Mouse (Mus musculus) 3134 (cell line): ENCODE results near the gene Prickle1.

ENCODE experiments used
- DNase-seq: peaks from one replicate; pipeline ENCODE4 v3.0.0-alpha.2; 2011; ENCODE audit warnings: low spot score; ENCODE audit not compliant: insufficient read length; ENCODE audit errors: extremely low read depth

Prickle1 gene

DNA sequence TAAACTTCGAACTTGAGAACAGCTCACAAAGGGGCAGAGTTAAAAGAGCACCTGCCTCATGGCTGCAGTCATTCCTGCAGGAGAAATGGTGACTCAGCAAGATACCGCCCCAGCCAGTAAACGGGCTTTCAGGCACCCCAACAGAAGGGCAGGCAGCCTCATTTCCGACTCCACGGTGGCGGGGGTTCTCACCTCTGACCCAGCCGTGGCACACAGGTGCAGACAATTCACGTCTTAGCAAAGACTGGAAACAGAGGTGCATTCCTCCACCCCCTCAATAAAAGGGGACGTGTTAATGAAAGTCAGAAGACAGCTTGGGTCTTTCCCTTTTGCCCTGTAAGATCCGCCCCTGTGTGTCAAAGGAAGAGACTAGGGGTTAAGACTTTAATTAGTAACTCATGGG lies 81.8 kb downstream of the Prickle1 start:
- no peak for DNase-seq

DNA sequence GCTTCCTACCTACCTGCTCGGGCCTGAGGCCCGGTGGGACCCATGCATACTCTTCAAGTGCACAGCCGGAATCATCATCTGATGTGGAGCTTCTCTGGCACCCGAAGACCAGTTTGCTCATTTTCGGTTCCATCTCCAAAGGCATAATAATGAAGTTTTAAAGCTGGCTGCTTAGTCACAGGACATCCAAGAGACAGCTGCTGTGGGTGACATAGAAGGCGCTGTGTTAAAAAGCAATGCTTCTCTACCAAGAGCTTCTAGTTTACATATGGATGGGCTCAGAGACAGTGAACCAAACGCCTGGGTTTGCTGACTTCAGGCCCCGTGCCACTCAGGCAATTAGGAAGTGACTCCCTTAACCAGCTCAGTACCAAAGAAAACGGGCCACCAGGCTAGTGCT lies 83.3 kb downstream of the Prickle1 start:
- DNase-seq: no peak

DNA sequence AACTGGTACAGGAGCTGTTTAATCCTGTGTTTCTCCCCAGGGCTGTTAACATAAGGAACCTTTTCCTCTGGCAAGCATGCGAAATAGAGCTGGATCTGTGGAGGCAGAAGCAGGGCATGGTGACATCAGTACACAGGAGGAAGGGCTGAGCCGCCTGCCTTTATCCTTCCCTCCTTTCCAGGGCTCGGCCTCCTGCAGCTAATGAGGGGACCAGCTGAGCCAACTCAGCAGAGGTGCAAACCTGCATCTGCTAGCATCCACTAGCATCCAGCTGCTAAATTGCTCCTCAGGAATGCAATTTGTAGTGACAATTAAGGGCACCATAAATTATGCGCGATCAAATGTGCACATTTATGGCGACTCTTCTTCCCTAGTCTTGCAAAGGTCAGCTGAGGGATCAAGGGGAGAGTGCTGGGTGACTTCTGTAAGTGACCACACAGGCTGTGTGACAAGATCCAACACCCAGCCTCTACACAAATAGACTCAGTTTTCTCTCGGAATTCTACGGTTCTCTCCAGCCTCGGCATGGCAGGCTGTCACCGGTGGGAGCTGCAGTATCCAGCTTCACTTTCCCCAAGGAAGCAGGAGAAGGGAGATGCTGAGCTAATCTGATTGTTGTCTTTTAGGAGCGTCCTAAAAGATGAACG lies 84.9 kb downstream of the Prickle1 start:
- DNase-seq: no peak

DNA sequence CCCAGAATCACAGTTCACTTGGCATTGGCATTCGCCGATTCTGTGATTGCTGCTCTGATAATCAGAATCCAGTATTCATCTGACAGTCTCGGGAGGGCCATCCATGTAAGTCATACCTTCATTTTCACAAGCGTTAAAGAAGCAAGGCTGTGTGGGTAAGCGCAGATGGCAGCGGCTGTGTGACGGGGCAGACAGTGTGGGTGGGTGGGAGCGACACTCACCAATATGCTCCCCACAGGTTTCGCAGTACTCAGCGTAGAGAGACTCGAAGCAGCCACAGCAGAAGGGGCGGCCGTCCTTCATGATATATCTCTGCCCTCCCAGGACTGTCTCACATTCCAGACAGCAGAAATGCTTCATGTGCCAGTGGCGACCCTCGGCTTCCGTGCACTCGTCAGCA lies 90.9 kb downstream of the Prickle1 start:
- no peak for DNase-seq

DNA sequence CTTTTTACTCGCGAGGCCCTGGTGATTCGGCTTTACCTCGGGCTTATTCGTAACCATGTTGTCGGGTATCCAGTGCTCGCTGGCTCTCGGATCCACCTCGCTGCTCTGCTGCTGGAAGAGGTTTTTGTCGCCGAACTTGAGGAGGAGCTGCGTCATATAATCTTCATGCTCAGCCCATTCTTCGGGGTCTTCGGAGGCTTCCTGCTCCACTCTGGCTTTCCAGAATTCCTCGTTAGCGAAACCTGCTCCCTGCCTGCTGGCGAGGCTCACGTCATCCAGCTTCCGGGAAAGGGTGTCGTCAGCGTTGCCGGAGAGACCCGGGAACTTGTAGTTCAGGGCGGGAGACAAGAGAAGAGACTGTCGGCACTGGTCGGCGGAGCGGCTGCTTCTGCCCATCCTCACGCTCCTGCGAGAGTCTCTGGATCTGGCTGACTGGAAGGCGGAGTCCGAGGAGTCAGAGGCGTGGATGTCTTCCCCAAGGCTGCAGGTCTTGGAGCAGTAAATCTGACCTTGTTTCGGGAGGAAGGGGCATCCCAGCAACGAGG lies 92.4 kb downstream of the Prickle1 start:
- no peak for DNase-seq

DNA sequence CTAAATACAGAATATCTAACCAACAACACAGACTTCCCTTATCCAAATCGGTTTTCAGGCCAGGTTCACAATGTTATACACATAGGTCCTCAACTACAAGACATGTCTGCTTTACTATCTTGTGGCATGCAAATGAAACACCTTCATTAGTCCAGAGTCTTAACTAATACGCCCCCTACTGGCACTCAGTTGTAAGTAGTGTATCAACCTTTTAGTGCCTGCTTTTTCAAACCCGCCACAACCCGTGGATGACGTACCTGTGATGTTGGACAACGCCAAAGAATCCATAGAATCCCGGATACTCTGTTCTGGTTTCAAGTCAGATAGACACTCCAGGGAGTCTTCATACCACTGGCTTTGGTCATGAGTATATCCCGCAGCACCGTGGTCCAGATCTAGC lies 93.0 kb downstream of the Prickle1 start:
- DNase-seq: no peak

DNA sequence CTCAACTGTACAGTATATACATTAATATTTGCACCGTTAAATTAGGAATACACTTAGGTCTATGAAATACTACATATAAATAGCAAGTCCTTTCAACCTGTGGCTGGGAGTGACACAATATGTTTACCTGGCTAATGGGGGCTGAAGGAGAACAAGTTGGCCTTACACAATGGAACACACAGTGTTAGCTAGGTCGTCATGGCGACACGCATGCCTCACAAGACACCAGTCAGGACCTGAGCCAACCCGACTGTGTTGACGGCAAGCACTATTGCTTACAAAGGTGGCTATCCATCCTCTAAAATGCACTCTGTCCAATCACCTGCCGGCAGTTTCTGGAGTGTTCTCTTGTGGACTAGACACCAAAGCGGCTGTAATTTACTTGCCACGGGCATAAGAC lies 95.8 kb downstream of the Prickle1 start:
- DNase-seq: no peak

DNA sequence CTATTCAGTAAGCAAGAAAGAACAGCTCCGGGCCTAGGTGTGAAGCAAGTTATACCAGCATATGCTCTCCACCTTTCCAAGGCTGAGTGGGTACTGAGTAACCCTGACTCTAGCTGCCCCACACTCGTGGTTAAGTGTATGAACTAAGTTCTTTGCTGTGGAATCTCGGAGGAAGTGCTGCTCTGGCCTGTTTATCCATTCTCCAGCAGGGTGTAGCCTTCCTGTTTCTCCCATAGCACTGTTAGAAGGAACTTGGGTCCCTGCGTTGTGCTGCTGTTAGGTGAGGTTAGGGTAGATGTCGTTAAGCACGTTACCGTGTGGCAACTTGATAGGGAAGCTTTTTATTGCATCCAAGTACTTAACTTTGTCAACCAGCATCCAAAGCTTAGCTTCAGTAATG lies 101.0 kb downstream of the Prickle1 start:
- no peak for DNase-seq

DNA sequence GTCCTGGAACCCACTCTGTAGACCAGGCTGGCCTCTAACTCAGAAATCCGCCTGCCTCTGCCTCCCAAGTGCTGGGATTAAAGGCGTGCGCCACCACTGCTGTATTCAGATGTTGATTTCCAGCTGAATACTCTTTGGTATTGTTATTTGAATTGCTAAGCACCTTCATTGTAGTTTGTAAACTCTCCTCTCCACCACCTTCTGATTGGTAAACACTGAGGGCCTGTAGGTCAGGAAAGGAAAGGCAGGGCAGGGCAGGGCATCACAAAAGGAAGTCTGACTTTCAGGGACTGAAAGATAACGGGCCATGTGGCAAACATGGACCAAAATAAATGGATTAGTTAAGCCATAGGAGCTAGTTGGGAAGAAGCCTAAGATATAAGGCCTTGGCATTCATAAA lies 106.1 kb downstream of the Prickle1 start:
- no peak for DNase-seq

DNA sequence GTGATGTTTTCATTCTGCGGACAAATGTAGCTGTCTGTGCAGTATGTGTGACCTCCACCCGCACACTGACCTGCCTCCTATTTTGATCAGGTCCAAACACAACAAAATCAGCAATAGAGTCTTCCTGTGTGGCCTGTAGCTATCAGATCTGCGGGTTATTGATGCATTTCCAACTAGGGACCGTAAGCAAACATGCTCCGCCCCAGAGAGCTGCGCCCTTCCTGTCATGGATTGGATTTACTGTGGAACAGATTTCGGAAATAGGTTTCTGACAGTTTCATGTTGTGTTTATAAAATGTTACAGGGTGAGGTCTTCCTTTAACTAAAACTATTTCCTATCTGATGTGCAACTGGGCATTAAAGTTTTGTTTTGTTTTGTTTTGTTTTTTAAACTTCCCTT lies 109.6 kb downstream of the Prickle1 start:
- DNase-seq: no peak

DNA sequence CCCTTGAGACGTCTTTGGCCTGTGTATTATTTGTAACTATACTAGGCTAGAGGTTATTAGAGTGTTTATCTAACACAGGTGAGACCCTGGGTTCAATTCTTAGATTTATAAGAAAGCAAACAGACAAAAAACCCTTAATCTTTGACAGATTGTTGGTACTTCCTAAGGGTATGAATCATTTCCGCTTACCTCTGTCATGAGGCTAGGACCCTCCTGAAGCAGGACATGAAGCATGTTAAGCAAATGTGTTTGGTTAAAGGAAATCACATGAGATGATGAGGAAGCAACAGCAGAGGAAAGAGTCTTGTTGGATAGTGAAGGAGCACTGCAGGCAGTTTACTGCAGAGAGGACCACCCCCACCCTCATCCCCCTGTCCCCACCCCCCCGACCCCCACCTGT lies 110.4 kb downstream of the Prickle1 start:
- DNase-seq: no peak

DNA sequence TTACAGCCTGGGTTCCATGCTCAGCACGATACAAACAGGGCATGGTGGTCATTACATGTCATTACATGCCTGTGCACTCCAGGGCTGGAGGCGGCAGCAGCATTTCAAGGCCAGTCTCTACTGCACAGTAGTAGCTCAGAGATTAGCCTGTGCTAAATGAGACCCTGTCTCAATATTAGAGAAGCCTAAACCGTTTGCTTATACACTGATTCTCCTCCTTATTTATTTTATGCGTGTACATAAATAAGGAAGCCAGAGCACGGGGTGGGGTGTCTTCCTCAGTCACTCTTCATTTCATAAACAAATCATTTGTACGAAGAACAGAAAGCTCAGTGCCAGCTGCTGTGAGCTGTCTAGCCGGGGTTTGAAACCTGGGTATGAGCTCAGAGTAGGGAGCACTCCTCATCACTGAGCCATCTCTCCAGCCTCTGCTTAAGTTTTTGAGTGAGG lies 111.4 kb downstream of the Prickle1 start:
- no peak for DNase-seq

DNA sequence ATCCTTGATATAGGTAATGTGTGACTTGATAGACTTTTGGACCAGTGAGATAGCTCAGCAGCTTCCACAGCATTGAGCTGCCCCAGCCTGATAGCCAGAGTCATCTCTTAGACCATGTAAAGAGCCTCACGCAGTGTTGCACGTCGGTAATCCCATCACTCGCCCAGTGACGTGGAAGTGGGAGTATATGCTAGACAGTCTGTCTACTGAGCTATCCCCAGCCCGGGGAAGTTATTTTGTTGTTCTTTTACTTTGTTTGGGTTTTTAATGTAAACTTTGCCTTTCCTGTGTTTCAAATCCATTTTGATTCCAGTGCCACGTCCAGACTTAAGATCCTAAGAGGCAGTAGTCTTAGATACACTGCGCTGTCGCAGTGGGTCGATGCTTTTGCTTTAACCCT lies 114.6 kb downstream of the Prickle1 start:
- no peak for DNase-seq

DNA sequence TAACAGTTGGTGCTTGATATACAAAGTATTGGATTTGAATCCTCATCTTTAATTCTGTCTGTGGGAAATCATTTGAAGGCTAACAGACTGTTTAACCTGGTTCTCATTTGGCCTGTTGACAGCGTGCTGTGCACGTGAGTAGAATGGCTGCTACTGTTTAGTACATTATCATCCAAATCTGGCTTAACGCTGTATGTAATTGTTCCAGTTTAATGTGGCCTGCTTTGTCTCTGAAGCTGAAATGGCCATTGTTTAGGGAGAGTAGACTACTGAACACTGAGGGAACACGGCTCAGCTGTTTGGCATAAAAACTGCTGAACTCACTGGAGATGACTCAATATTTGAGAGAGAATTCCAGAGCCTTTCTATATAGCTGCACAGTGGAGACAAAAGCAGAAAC lies 116.2 kb downstream of the Prickle1 start:
- no peak for DNase-seq

DNA sequence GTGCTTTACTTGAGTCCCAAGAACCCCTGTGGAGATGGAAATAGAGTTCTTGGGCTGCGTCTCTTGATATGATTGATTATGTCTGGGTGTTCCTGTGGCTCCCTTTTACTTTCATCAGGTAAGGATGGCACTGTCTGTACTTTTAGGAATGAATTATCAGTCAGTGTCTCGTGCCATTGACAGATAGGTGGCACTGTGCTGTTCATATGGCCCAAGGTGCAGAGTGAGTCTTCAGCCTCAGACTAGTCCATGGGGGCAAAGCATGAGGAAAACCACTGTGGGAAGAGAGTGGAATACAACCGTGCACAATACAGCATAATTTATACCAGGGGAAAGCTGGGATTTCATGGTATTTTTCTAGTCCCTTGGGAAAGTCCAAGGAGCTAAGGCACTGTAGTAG lies 117.0 kb downstream of the Prickle1 start:
- no peak for DNase-seq

DNA sequence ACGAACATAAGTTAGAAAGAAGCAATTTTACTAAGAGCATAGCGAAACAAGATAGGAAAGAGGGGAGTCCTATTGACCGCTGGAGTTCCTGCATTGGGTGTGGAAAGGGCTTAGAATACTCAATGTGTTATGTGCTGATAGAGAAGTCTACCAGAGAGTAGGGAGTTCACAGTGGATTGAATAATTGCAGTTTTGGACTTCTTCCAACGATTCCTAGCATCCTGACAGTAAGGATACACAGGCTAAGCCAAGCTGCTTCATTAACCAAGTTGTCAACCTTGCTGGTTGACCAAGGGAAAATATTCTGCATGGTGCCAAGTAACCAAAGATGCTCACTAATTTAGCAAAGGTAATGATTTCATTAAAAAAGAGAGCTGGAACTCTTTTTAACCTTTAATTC lies 118.0 kb downstream of the Prickle1 start:
- DNase-seq: no peak

DNA sequence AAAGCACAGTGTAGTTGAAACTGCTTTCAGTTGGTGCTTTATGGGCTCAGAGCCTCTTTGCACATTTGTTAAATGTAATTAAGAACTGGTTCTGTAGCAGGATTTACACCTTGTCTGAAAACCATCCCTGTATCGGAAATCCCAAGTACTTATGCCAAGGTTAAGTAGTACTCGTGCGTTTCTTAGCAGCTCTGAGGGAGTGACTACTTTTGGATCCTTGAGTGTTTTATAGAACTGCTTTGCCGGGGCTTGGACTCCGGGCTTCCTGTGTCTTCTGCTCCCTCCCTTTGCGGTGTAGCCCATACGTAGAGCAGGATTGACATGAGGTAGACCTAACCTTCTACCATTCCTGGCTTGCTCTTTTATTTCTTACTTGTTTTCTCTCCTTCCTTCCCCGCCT lies 120.0 kb downstream of the Prickle1 start:
- DNase-seq: no peak

DNA sequence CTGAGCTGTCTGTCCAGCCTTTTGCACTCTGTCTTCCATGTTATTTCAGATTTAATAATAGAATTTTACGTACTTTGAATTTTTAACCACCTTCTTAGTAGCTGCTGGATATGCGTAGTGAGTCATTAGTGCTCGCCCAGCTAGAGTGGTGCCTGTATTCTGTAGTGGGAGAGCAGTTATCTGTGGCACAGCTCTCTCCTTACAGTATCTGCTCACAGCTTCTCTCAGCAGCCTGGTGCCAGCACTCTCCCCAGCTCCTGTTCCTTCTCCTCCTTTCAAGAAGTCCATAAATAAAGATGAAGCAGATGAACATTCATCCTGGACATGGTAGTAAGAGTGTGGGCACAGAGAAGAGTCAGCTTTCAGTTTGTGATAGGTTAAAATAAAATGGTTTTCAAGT lies 121.4 kb downstream of the Prickle1 start:
- DNase-seq: no peak

DNA sequence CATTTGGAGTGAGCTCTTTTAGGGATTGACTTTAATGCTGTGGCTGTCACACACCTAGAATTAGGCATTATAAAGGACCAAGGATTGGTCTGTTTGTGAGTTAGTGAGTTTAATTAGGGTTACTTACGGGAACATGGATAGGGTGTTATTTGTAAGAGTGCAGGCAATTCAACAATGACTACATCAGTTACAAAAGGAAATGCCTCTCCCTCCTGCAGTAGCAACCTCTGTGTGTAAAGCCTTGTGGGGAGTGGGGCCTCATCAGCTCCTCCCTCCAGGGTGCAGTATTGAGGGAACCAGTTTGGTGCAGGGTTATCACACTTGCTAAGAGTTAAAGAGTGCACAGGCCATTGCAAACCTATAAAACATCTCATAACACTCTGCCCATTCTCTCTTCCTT lies 123.6 kb downstream of the Prickle1 start:
- DNase-seq: no peak

DNA sequence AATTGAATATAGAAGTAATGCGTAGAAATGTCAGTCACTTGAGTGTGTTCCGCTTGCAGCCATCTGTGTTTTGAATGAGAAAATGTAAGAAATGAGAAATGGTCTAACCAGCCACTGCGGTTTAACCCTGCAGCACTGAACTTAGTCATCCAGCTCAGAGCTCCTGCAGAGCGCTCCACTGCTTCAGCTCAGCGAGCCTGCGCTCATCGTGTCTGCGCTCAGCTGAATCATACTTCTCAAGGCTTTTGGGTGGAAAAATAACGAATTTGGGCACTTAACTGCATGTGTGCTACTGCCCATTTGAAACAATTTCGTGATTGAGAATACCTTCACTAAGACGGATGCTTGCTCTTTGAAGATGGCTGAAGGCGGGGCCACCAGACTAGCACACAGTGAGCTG lies 124.0 kb downstream of the Prickle1 start:
- DNase-seq: no peak

DNA sequence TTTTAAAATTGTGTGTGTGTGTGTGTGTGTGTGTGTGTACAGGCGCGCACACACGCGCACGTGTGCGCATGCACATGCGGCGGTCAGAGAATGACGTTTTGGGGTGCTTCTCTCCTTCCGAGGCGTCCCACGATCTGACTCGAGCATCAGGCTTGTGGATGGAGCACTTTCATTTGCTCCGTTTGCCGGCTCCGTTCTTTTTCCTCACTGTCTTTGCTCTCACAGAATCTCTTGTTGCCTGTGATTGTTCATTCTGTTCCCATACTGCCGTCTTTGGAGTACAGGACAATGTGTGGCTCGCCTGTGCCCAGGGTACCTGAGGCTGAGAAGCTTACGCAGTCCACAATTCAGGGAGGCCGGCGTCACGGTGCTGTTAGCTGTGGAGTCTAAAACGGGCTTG lies 134.6 kb downstream of the Prickle1 start:
- DNase-seq: no peak

DNA sequence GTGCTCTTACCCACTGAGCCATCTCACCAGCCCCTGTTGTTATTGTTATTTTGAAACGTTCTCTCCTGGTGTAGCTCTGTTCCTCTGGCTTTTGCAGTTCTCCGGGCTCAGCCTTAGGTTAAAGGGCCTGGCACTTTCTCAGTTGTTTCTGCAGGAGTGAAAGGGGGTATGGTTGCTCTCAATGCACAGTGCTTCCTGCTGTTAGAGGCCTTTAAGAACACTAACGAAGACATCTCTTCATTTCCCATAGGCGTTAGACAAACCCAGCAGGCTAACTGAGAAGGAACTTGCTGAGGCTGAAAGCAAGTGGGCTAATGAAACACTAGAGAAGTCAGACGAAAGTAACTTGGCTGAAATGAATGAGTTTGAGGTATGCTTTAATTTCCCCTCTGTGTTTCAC lies 136.3 kb downstream of the Prickle1 start:
- DNase-seq: no peak

DNA sequence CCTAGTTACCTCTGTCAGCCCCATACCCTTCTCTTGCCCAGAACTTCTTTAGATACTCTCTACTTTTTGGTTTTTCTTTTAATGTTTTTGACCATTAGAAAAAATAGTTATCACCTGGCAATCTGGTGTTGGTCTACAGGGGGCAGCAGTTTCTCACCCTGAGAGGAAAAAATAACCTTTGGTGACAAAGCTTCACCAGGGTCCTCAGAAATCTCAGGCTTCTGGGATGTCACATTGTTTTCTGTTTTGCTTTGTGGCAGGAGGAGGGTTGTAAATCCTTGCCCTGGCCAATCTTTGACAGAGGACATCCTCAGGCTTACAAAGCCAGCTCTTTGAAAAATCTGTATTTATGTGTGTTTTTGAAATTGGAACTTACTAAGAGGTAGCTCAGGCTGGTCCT lies 139.7 kb downstream of the Prickle1 start:
- DNase-seq: no peak
